Mouse (Mus musculus) limb, embryonic 14.5 days (tissue): ENCODE results near the gene Itga6. TPM values are rescaled to one million over a fixed set of nuclear protein-coding genes. Genes with fewer than 3 reads are reported as not detected.

Source experiments
- ATAC-seq: fragments of 200-750 bp; cut with Nextera tagmentation; 2 replicates; pipeline ENCODE4 v1.8.0; 2017; ENCODE audit warnings: low read depth, moderate number of reproducible peaks, moderate TSS enrichment; ENCODE audit not compliant: low FRiP score
- DNase-seq: peaks from one replicate; pipeline ENCODE4 v3.0.0-alpha.2; 2015; ENCODE audit warnings: low spot score
- H3K27ac ChIP-seq: fragments of 300-500 bp; sonication (generic); replicated peaks from 2 replicates; pipeline ENCODE4 v1.5.1; 2014; ENCODE audit warnings: low read depth, mild to moderate bottlenecking, low read length, moderate library complexity, mixed read lengths
- H3K27me3 ChIP-seq: fragments of 300-500 bp; sonication (generic); 2 replicates; pipeline ENCODE4 v1.6.1; 2014; ENCODE audit warnings: low read length, mixed read lengths; ENCODE audit not compliant: control insufficient read depth, insufficient read depth
- H3K36me3 ChIP-seq: fragments of 300-500 bp; sonication (generic); 2 replicates; pipeline ENCODE4 v1.6.1; 2014; ENCODE audit warnings: mild to moderate bottlenecking, low read length, moderate library complexity, mixed read lengths; ENCODE audit not compliant: control insufficient read depth, insufficient read depth
- H3K4me1 ChIP-seq: fragments of 300-500 bp; sonication (generic); 2 replicates; pipeline ENCODE4 v1.6.1; 2014; ENCODE audit warnings: antibody characterized with exemption, low read length, mixed read lengths; ENCODE audit not compliant: control insufficient read depth, insufficient read depth
- H3K4me2 ChIP-seq: fragments of 300-500 bp; sonication (generic); replicated peaks from 2 replicates; pipeline ENCODE4 v1.6.1; 2014; ENCODE audit warnings: low read depth, mild to moderate bottlenecking, low read length, moderate library complexity; ENCODE audit not compliant: severe bottlenecking
- H3K4me3 ChIP-seq: fragments of 300-500 bp; sonication (generic); replicated peaks from 2 replicates; pipeline ENCODE4 v1.5.1; 2014; ENCODE audit warnings: low read length
- H3K9ac ChIP-seq: fragments of 300-500 bp; sonication (generic); 2 replicates; pipeline ENCODE4 v1.6.1; 2014; ENCODE audit warnings: mild to moderate bottlenecking, low read depth, low read length, moderate library complexity; ENCODE audit not compliant: severe bottlenecking
- H3K9me3 ChIP-seq: fragments of 300-500 bp; sonication (generic); 2 replicates; pipeline ENCODE4 v1.6.1; 2016; ENCODE audit warnings: low read length; ENCODE audit not compliant: control insufficient read depth
- POLR2A ChIP-seq: fragments of 200-500 bp; IDR thresholded peaks from 2 replicates; pipeline ENCODE4 v1.8.0; 2012; ENCODE audit warnings: inconsistent platforms, mild to moderate bottlenecking, moderate library complexity, borderline replicate concordance; ENCODE audit not compliant: insufficient read depth, insufficient read length; ENCODE audit errors: extremely low read depth
- WGBS: fragments of 180-500 bp; shearing (Covaris S2); extraction: QIAGEN DNeasy Blood & Tissue Kit; methylation state at CpG from one replicate; pipeline ENCODE4 v1.1.7; 2014; 5-methylcytosine and 5-hydroxymethylcytosine counted together
- polyA plus RNA-seq, 2 experiments: library from polyadenylated mRNA; depleted of rRNA in 1 of 2; stranded (reverse) in 1 of 2; unstranded in 1 of 2; fragments of >200 nt; fragmentation: Nextera tagmentation in 1 of 2; extraction: Ambion mirVana in 1 of 2; gene quantifications; 2 replicates each; pipeline versions ENCODE4 v1.2.1 to v1.2.3; 2012 to 2014

The Itga6 gene
- polyA plus RNA-seq, 2 experiments, result 49.2 to 59.1 TPM

- Histone ChIP-seq H3K9ac (no peak overlapping the region), H3K27ac (no peak overlapping the region), H3K9me3 (no peaks in the 10 kb centered on the region), H3K36me3 (no peaks in the 10 kb centered on the region), H3K4me1 (no peaks in the 10 kb centered on the region), H3K4me3 (no peak overlapping the region), H3K4me2 (no peak overlapping the region), H3K27me3 (no peaks in the 10 kb centered on the region)
- WGBS, result 64% methylated on average over 11 of the region's 11 CpGs
- no peak for TF ChIP-seq POLR2A
- DNase-seq, result no peak
- ATAC-seq, result no peak
Observed at GRCm38 (mm10) chr2:71805611-71806567, 60.5 kb downstream of the Itga6 start.

- no peak for ATAC-seq
- no peak for DNase-seq
- H3K4me1 ChIP-seq, result peaks cover 3% of the 10 kb centered on the region; the same call in 1 of the 2 replicates
- H3K27ac ChIP-seq, result no peak overlapping the region
- no peak overlapping the region for H3K9ac ChIP-seq
- no peak overlapping the region for H3K4me2 ChIP-seq
- no peak for TF ChIP-seq POLR2A
- H3K4me3 ChIP-seq, result no peak overlapping the region
- no peaks in the 10 kb centered on the region for H3K27me3 ChIP-seq
- H3K9me3 ChIP-seq, result no peaks in the 10 kb centered on the region
- WGBS, result 87% methylated on average over 10 of the region's 10 CpGs
- H3K36me3 ChIP-seq, result no peaks in the 10 kb centered on the region
Observed at GRCm38 (mm10) chr2:71809289-71809860, 64.0 kb downstream of the Itga6 start.

- H3K27me3 ChIP-seq, result no peaks in the 10 kb centered on the region
- no peak for ATAC-seq
Observed at GRCm38 (mm10) chr2:71810010-71810409, 64.6 kb downstream of the Itga6 start.

GRCm38 (mm10) chr2:71810906-71811305 lies 65.5 kb downstream of the Itga6 start:
- no peaks in the 10 kb centered on the region for H3K36me3 ChIP-seq
- ATAC-seq (no peak), DNase-seq (no peak)
- H3K27ac ChIP-seq, result no peak overlapping the region
- H3K4me2 ChIP-seq, result no peak overlapping the region
- peaks cover 8% of the 10 kb centered on the region; the same call in 1 of the 2 replicates for H3K4me1 ChIP-seq
- H3K4me3 ChIP-seq, result no peak overlapping the region
- no peaks in the 10 kb centered on the region for H3K27me3 ChIP-seq
- H3K9ac ChIP-seq, result no peak overlapping the region
- H3K9me3 ChIP-seq, result no peaks in the 10 kb centered on the region
- 64% methylated on average over 6 of the region's 6 CpGs for WGBS
- TF ChIP-seq POLR2A, result no peak

More at GRCm38 (mm10) chr2:71810010-71810409, 64.6 kb downstream of the Itga6 start:
- no peak overlapping the region for H3K4me3 ChIP-seq
- no peak for TF ChIP-seq POLR2A
- H3K9me3 ChIP-seq, result no peaks in the 10 kb centered on the region
- H3K4me1 ChIP-seq, result peaks cover 6% of the 10 kb centered on the region; the same call in 1 of the 2 replicates
- H3K36me3 ChIP-seq, result no peaks in the 10 kb centered on the region
- no peak overlapping the region for H3K27ac ChIP-seq
- DNase-seq, result no peak
- H3K4me2 ChIP-seq, result no peak overlapping the region
- H3K9ac ChIP-seq, result no peak overlapping the region
- 91% methylated on average over 11 of the region's 11 CpGs for WGBS

GRCm38 (mm10) chr2:71812221-71813021 lies 67.0 kb downstream of the Itga6 start:
- Histone ChIP-seq H3K36me3 (no peaks in the 10 kb centered on the region), H3K27ac (no peak overlapping the region), H3K9ac (no peak overlapping the region), H3K4me1 (peaks cover 12% of the 10 kb centered on the region; the same call in 1 of the 2 replicates), H3K9me3 (no peaks in the 10 kb centered on the region), H3K4me3 (no peak overlapping the region), H3K4me2 (no peak overlapping the region), H3K27me3 (no peaks in the 10 kb centered on the region)
- ATAC-seq (0 out of 2 replicates have a peak, but pooled peaks have one; percentile 64), DNase-seq (peak; percentile 81)
- TF ChIP-seq POLR2A, result no peak
- 44% methylated on average over 12 of the region's 12 CpGs for WGBS
